Mouse (Mus musculus) thymus, postnatal 36 days (tissue): Measurements from ENCODE around the gene Ccdc110.

ENCODE experiments used
- DNase-seq, 2 experiments: peaks; one replicate each; pipeline ENCODE4 v3.0.0; 2022; ENCODE audit warnings: mixed read lengths in 2 of 2

The Ccdc110 gene

GRCm38 (mm10) chr8:45986665-45987064 lies 52.2 kb downstream of the Ccdc110 start:
- no peak for DNase-seq

GRCm38 (mm10) chr8:45988189-45988588 lies 53.8 kb downstream of the Ccdc110 start:
- DNase-seq: no peak

GRCm38 (mm10) chr8:45990631-45991310 lies 56.4 kb downstream of the Ccdc110 start:
- no peak for DNase-seq
